Mouse (Mus musculus): ENCODE measurements around the gene Pmm1.

- peak; percentile 85 for TF ChIP-seq CTCF (IDR thresholded peaks at IDR 0.05; ENCODE audit: low read depth, low read length)
- no peak for TF ChIP-seq GATA1 (IDR thresholded peaks at IDR 0.05; ENCODE audit: borderline replicate concordance, low read length)
Measured at GRCm38 (mm10) chr15:81917621-81918463, 42.9 kb downstream of the Pmm1 start.
